Mouse (Mus musculus): Measurements from ENCODE around the gene Ddx55.
A peak's percentile ranks its signal among the peaks of the same experiment; 100 is the strongest.
"Not testable (repeated sequence)": the region's sequence is repeated elsewhere in the genome, so short reads cannot be mapped to it uniquely, and the experiment has no call there.

Ddx55 gene

DNA sequence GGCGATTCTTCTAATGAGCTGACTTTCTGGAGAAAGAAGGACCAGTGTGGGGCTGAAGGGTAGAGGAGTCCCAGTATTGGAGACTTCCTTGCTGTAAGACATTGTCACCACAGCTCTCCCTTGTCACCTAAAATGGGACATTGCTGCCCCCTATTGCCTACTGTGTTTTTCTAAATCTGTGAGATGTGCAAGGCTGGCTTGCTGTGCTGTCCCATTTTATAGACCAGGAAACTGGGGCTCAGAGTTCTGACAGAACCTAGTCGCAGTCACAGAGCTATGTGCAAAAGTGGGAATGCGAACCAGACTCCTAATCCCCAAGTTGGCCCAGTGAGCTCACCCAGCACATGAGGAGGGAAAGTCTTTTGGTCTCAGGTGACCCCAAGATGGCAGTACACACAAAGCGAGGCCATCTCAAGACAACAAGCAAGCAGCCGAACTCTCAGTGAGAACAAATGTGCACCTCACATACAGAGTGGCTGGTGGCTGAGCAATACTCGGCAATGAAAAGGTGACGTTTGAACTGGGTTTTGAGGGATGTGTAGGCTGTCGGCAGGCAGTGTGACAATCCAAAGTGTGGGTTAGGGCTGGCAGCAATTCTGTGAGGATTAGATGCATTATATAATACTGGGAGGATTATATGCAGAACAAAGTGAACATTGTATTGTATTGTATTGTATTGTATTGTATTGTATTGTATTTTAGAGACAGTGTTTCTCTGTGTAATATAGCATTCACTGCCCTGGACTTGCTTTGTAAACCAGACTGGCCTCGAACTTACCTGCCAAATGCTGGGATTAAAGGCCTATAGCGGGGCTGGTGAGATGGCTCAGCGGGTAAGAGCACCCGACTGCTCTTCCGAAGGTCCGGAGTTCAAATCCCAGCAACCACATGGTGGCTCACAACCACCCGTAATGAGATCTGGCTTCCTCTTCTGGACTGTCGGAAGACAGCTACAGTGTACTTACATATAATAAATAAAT, 13.6 kb upstream of the Ddx55 start:
- DNase-seq, result peak; percentile 76

DNA sequence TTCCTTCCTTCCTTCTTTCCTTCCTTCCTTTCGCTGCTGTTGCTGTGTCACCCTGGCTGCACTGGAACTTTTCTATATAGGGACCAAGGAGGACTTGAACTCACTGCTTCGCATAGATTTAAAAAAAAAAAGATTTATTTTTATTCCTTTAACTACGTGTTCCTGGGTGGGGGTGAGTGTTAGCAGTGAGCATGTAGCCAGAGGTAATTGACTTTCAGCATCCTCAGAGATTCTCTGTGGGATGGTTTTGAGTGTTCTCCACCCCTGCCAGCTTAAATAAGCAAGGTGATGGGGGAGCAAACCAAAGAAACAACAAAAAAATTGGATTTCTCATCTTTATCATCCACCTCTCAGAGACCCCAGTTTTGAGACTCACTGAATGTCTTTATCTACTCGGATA, 12.8 kb upstream of the Ddx55 start:
- DNase-seq, result no peak

DNA sequence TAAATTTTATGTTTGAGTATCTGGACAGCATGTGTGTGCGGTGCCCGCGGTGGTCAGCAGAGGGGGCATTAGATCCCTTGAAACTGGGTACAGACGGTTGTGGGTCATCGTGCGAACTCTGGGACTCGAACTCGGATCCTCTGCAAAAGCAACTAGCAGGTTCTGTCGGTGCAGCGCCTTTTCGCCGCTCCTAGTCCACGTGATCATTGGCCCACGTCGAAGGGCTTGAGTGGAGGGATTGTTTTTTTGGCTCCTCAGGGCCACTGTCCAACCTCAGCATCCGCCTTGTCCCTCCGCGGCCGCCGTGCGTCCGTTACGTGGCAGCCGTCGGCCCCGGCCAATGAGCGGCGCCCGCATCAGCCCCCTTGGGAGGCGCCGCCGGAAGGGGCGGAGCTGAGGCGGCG, 12.3 kb upstream of the Ddx55 start, which contains the start of gene Tmed2:
Tmed2 (plus strand) TSS at position 313 of the 404 bp plus-strand sequence.
- DNase-seq, result peak; percentile 98

DNA sequence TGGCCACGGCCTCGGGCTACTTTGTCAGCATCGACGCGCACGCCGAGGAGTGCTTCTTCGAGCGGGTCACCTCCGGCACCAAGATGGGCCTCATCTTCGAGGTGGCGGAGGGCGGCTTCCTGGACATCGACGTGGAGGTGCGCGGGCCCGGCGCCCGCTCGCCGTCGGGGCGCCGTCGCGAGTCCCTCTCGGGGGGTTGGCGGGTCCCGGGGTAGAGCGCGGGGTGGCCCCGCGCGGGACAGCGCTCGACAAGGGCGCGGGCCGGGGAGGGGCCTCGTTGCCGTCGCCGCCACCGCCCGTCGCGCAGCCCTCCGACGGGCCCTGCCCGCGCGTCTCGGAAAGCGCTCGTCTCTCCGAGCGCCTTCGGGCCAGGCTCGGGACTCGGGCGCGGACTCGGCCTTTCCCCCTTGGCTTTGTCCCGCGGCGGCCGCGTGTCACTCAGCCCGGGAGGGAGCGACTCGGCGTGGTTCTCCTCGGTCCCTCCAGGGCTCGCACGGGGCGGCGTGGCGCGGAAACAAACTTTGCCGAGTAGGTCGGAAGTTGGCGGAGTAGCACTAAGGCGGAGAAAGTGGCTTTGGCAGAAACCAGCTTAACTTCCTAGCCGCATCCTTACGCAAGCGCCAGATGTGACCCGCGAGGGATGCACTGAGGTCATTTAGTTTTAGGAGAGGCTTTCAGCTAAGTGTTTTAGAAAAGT, 11.6 kb upstream of the Ddx55 start:
- DNase-seq, result peak; percentile 60

DNA sequence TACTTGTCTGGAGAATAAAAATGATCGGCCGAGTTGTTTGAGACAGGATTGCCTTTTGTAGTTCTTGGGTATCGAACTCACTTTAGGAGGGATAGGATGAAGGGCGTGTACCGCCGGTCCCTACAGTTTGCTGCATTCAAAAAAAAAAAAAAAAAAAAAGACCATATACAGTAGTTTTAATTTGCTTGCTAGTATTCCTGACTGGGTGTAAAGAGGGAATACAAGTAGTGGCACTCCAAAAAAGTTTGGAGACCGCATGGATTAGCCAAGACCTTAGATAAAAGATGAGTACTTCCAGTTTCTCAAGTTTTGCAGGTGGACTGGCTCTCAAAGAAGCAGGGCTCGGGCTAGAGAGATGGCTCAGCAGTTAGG, 11.1 kb upstream of the Ddx55 start:
- no peak for DNase-seq

DNA sequence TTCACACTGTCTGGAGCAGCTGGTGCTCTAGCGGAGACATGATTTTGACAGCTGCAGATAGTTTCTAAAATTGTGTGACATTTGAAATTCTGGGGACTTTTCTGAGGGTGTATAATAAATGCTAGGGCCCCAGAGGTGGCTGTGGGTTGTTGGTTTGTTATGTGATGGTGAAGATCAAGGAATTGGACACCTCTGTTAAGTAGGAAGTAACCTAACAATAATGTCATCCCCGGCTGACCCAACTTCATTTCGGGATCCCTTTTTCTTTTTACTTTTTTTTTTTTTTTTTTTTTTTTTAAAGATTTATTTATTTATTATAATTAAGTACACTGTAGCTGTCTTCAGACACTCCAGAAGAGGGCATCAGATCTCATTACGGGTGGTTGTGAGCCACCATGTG, 1.9 kb upstream of the Ddx55 start:
- not testable (repeated sequence) for DNase-seq

DNA sequence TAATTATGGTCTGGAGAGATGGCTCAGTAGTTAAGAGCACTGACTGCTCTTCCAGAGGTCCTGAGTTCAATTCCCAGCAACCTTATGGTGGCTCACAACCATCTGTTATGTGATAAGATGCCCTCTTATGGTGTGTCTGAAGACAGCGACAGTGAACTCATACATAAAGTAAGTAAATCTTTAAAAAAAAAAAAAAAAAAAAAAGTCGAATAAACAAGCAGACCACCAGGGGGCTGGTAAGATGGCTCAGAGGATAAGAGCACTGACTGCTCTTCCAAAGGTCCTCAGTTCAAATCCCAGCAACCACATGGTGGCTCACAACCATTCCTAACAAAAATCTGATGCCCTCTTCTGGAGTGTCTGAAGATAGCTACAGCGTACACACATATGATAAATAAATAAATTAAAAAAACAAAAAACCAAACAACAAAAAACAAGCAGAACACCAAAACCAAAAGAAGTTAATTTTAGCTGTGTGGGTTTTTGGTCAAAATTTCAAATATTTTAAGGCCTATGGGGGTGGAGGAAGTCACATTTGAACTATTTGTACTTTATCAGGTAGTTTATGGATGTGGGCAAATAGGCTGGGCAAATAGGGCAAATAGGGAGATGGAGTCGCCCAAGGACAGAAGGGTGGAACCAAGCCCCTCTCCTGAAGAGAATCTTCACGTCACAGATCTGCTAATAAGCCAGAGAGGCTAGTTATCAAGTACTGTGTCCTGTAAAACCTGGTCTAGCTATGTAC, 1.1 kb upstream of the Ddx55 start:
- not testable (repeated sequence) for DNase-seq

DNA sequence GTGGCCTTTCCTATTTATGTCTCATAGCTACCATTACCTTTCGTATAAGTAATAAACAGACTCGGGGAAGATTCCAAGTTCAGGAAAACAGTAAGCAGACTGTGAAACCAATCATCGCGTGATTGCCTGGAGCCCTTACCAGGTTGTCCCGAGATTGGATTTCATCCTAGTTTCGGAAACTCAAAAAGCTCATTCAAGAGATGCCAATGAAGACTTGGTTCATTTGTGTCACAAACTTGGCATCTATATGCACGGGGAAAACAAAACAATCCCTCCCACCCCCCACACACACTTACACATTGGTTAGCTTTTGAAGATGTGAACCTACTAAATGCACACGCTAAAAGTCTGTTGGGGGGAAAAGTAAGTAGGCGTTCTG, 581 bp upstream of the Ddx55 start:
- DNase-seq, result no peak

DNA sequence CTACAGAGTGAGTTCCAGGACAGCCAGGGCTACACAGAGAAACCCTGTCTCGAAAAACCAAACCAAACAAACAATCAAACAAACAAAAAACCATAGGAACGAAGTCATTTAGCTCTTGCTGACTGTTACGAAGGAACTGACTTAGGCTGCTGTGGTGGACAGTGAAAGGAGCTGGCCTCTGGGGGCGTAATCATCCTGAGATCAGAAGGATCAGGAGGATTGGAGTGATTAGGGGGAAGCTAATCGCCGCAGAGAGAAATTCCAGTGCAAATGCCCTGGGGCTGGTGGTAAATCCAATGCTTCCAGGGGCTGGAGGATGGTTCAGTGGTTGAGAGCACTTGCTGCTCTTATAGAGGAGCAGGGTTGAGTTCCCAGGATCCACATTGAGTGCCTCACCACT, 943 bp downstream of the Ddx55 start:
- no peak for DNase-seq

DNA sequence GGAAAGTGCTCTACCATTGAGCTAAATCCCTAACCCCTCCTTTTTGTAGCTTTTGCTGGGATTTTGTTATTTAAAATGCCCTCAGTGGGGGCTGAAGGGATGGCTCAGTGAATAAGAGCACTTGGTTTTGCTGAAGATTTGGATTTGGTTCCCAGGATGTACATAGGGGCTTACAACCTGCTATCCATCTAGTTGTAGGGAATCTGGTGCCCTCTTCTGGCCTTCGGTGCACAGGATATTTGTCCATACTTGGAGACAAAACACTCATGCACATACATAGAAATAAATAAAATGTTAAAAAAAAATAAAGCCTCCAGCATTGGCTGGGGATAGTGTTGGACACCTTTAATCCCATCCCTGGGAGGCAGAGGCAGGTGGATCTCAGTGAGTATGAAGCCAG, 2.5 kb downstream of the Ddx55 start:
- DNase-seq, result no peak

DNA sequence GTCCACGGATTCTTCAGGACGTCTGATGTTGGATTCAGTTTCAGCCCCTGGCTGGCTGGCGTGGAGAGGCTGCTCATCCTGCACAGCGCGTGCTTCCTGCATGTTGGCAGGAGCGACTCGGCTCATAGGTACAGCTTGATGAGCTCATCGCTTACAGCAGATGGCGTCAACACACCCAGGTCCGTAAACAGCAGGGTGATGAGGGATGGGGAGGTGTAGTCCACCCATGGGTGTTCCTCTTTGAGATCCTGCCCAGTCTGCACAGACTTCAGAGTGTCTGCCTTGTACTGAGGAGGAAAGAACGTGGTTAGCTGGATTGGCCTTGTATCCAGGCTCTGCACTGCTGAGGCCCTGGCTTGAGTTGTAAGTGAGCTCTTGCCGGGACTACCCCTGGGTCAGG, 18.4 kb downstream of the Ddx55 start:
- peak; percentile 75 for DNase-seq

DNA sequence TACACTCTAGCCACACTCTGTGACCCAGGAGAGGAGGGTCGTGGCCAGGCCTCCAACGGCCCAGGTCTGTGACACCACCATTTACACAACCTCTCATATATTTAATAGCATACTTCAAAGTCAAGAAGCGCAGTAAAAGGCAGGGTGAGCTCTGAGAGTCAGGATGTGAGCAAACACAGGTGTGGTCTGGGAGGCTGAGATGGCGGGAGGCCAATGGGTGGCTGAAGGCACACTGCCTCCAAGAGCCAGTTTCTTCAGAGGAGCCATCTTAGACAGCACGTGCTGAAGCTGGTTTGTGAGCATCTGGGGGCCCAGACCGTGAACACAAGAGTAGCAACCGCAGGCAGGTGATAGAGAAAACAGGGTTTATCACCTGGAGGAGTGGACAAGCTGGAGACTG, 22.8 kb downstream of the Ddx55 start:
- DNase-seq, result no peak

DNA sequence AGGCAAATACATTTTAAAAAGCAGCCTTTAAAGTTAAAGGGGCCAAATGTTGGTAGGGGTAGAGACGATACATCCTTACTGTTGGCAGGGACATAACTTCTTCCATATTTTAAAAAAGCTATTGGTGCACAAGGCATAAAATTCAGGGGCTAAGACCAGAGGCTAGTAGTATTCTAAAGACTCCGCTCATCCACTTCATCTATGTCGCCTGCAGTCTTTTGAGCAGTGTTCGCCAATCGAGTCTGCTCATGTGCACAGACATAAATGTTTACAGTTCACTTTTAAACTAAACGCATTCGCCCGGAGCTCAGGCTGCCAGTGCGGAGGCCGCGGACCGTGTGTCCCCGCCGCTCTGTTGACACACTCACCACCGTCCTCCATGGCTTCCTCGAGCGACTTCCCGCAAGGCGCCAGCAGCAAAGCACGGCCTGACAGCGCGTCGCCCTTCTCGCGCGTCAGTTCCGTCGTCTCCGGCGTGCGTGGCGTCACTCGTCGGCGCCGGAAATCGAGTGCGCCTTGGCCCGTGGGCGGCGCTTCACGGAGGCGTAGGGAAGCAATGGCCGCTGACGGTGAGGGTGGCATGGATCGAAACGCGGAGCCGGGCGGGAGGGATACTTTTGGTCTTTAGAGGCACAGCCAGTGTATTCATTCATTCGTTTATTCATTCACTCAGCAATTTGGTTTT, 26.1 kb downstream of the Ddx55 start, which contains the start of the genes Eif2b1 and Gtf2h3:
Eif2b1 (minus strand) TSS at position 499 of the 685 bp plus-strand sequence.
Gtf2h3 (plus strand) TSS at position 508 of the 685 bp plus-strand sequence.
- DNase-seq, result peak; percentile 95

DNA sequence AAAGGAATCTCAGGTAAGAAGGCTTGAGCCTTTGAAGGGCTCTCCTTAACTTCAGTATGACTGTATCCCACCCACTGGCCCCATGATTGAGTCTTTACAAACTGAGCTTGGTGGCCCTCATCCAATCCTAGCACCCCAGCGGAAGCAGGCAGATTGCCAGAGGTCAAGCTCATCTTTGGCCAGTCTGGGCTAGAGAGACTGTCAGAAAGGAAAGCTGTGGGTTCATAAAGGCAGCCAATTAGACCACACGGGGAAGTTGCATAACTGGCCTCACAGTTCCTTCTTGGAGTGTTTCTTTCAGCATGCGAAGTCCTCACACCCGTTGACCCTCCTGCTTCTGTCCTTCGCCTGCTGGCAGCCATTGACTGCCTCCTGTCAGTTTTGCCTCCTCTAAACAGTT, 29.9 kb downstream of the Ddx55 start:
- no peak for DNase-seq

DNA sequence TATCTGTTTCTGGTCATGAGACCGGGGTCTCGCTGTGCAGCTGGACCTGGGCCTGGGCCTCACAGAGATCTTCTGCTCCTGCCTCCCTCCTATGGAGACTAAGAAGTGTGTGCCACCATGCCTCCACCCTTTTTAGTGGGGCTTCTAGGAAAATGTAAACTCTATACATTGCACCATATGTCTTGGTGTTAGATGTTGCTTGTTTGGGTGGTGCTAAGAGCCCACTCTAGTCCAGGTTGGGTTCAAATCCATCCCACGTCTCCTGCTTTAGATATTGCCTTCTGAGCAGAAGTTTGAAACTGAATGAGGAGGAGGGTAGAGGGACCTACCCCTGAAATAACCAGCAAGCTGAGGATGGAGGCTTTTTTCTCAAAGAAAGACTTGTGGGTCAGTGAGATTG, 40.1 kb downstream of the Ddx55 start:
- DNase-seq, result peak; percentile 13

DNA sequence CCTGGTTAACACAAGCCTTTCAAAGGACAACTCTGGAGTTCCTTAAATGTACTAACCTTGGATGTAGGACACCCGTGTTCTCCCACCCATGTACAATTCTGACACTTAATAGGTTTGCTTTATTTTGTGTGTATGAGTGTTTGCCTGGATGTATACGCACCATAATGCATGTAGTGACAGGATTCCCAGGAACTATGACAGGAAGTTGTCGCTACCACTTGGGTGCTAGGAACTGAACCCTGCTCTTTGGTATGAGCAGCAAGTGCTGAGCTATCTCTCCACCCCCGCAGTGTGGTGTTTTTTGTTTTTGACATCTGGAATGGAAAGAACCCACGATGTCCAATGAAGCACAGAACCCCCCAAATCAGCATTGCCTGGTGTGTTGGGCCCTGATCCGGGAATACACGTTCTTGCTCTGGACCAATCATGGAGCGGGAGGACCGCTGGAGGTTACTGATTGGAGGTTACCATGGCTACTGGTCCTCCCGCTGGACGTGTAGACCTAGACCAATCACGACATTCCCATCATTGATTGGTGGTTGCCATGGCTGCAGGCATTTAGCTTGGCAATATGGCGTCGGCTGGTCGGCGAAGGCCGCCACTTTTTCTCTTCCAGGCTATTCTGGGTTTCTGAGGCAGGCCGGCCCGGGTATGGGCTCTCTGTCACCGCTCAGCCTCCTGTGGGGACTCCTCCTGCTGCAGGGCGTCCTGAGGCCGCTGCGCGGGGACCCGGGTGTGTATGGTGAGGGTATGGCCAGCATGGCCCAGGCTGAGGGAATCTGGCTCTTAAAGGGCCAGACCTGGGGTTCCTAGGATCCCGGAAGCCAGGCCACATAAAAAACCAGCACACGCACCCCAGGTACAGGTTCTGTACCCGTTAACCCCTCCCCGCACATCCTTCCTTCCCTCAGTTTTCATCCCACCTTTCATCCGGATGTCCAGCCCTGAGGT, 45.8 kb downstream of the Ddx55 start:
- peak; percentile 97 for DNase-seq

DNA sequence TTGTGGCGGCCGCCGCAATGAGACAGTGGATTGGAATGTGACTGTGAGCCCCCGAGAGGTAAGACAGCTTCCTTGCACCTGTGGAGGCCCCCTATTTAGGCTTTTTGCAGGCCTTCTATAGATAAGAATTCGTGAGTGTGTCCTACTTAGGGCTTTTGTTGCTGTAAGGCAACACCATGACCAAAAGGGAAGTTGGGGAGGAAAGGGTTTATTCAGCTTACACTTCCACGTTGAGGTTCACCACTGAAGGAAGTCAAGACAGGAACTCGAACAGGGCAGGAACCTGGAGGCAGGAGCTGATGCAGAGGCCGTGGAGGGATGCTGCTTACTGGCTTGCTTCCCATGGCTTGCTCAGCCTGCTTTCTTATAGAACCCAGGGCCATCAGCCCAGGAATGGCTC, 47.1 kb downstream of the Ddx55 start:
- not testable (repeated sequence) for DNase-seq

DNA sequence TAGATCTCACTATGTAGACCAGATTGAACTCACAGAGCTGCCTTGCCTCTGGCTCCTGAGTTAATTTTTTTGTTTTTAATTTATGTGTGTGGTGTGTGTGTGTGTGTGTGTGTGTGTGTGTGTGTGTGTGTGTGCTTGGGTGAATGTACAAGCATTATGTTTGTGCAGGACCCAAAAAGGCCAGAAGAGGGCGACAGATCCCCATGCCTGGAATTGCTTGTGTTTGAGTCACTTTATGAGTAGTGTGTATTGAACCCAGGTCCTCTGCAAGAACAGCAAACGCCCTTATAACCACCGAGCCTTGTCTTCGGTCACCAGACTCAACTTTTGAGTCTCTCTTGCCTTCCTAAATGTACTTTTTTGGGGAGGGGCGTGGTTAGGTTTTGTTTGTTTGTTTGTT, 49.7 kb downstream of the Ddx55 start:
- DNase-seq, result no peak

DNA sequence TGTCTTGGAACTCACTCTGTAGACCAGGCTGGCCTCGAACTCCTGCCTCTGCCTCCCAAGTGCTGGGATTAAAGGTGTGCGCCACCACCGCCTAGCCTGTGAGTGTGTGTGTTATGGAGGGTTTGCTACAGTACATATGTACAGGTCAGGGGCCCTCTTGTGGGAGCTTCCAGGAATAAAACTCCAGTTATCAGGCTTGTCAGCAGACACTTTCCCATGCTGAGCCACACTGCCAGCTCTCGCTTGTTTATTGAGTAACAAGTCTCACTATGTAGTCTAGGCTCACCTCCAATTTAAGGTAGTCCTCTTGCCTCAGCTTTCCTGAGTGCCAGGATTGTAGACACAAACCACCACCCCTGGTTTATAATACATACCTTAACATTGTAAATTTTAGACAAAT, 51.6 kb downstream of the Ddx55 start:
- no peak for DNase-seq

DNA sequence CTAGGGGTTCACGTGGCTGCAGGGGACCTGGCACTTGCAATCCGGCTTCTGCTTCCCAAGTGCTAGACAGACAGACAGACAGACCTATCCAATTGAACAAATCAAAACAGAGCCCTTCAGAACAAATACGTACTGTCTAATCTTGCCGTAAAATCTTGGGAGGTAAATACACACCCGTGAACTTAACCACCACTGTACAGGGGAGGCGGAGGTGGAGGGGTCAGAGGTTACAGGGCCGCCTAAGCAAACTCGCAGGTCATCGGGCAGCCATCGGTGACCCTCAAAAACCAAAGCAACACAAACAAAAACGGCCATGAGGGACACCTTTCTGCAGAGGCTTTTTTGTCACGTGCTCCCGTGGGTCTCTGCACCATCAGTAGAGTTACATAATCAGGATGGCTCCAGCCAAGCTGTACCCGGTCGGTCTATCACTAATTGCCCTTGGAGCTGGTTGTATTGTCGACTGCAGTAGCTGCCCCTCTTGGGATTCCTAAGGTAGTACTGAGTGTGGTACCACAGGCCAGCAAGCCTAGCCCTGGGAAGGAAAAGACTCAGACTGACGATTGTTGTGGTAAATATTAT, 52.5 kb downstream of the Ddx55 start:
- DNase-seq, result no peak

DNA sequence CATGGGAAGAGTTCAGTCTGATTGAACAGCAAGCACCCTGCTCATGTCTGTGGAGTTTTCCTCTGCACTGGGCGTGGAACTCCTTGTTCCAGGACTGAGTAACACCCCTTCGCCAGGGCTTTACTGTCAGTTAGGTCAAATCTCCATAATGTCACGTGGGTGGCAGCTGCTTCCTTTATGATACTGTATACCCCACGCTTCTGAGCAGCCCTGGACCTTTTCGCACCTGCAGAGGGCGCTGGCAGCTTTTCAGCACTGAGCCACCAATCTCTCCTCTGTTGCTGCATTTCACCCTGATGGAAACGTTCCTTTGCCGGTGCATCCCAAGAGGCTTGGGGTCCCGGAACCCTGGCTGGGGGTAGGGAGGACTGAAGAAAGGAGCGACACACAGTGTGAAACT, 58.3 kb downstream of the Ddx55 start:
- no peak for DNase-seq
